Mouse (Mus musculus): ENCODE data around the gene Ercc6.

DNA sequence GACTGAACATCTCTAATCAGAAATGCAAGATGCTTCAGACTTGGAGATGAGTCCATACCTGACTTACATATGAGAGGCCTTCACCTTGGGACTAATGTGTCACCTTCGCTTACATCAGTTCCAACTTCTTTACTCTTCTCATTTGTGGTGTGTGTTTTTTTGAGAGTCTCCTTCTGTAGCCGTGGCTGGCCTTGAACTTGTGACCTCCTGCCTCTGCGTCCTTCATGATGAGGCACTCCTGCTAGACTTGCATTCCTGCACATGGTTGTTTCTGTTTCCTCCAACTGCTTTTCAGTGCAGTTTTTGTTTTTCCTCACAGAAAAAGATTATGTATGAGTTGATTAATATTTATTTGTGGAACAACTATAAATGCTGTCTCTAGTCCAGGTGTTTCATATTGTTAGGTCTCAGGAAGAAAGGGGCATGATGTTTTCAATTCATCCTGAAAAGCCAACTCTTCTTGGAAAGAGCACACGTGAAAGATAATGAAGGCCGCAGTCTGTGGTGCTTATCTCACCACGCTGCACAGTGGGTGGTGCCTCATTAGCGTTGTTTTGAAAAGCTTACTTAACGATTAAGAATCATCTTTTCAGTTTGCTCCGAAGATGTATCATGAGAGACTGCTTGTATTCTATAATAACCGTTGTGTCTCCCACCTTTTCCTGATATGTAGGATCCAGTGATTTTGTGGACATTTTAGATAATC is 40.0 kb downstream of the Ercc6 start:
- TF ChIP-seq CTCF (IDR thresholded peaks at IDR 0.05; ENCODE audit: low read depth), result no peak
- no peak for TF ChIP-seq EP300 (optimal IDR thresholded peaks at IDR 0.05)

Measured in stomach, postnatal 0 days (tissue).